Mouse (Mus musculus) lung, postnatal 0 days (tissue): ENCODE measurements around the gene Lamp5.

ENCODE experiments used
- CTCF ChIP-seq: IDR thresholded peaks from 2 replicates; pipeline ENCODE4 v1.5.1; 2016; ENCODE audit warnings: antibody characterized with exemption, mild to moderate bottlenecking
- EP300 ChIP-seq: IDR thresholded peaks from 2 replicates; pipeline ENCODE4 v1.6.1; 2016; ENCODE audit warnings: antibody characterized with exemption, mild to moderate bottlenecking, control low read depth

DNA sequence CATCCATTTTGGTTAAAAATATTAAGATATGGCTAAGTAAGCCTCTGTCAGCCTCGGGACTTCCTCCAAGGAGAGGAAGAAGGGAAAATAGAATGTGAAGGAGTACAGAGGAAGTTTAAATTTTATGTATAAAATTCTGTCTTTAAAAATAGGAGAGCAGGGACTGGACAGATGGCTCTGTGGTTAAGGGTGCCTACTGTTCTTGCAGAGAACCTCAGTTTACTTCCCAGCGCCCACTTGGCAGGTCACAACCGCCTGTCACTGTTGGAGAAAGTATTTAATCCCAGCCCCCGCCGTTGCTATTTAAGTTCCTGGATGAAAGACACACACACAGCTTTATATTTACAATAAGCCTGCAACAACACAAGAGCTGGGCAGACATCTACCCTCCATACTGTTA is 45.8 kb upstream of the Lamp5 start:
- TF ChIP-seq EP300, result no peak
- TF ChIP-seq CTCF, result no peak
